Mouse (Mus musculus) forebrain, embryonic 14.5 days (tissue): ENCODE results near the gene Gm9999. TPM values are rescaled to one million over a fixed set of nuclear protein-coding genes. Genes with fewer than 3 reads are reported as not detected.
"Not testable (repeated sequence)": the region's sequence is repeated elsewhere in the genome, so short reads cannot be mapped to it uniquely, and the experiment has no call there.

Experiments
- ATAC-seq: fragments of 200-750 bp; cut with Nextera tagmentation; 2 replicates; pipeline ENCODE4 v1.8.0; 2017; ENCODE audit warnings: mild to moderate bottlenecking, moderate library complexity
- DNase-seq: peaks from one replicate; pipeline ENCODE4 v3.0.0-alpha.2; 2015; ENCODE audit warnings: low spot score
- H3K27ac ChIP-seq: fragments of 300-500 bp; sonication (generic); 2 replicates; pipeline ENCODE4 v1.5.1; 2014; ENCODE audit warnings: low read depth, mild to moderate bottlenecking, control low read depth, low read length, moderate library complexity
- H3K27me3 ChIP-seq: fragments of 300-500 bp; sonication (generic); replicated peaks from 2 replicates; pipeline ENCODE4 v1.6.1; 2014; ENCODE audit warnings: low read length, control low read depth, mixed read lengths; ENCODE audit not compliant: control insufficient read depth, insufficient read depth
- H3K36me3 ChIP-seq: fragments of 300-500 bp; sonication (generic); 2 replicates; pipeline ENCODE4 v1.6.1; 2014; ENCODE audit warnings: low read length, control low read depth; ENCODE audit not compliant: control insufficient read depth, insufficient read depth
- H3K4me1 ChIP-seq: fragments of 300-500 bp; sonication (generic); 2 replicates; pipeline ENCODE4 v1.6.1; 2014; ENCODE audit warnings: antibody characterized with exemption, low read length, control low read depth; ENCODE audit not compliant: control insufficient read depth, insufficient read depth
- H3K4me2 ChIP-seq: fragments of 300-500 bp; sonication (generic); 2 replicates; pipeline ENCODE4 v1.6.1; 2014; ENCODE audit warnings: mild to moderate bottlenecking, control low read depth, low read length
- H3K4me3 ChIP-seq: fragments of 300-500 bp; sonication (generic); 2 replicates; pipeline ENCODE4 v1.5.1; 2014; ENCODE audit warnings: low read depth, low read length, control low read depth
- H3K9ac ChIP-seq: fragments of 300-500 bp; sonication (generic); 2 replicates; pipeline ENCODE4 v1.6.1; 2014; ENCODE audit warnings: mild to moderate bottlenecking, low read length, control low read depth, moderate library complexity
- H3K9me3 ChIP-seq: fragments of 300-500 bp; sonication (generic); replicated peaks from 2 replicates; pipeline ENCODE4 v1.6.1; 2016; ENCODE audit warnings: low read length, control low read depth, mixed read lengths; ENCODE audit not compliant: control insufficient read depth
- WGBS: fragments of 180-500 bp; shearing (Covaris S2); extraction: QIAGEN DNeasy Blood & Tissue Kit; methylation state at CpG from one replicate; pipeline ENCODE4 v1.1.7; 2014; 5-methylcytosine and 5-hydroxymethylcytosine counted together
- polyA plus RNA-seq: library from polyadenylated mRNA; unstranded; fragments of >200 nt; fragmentation: Nextera tagmentation; extraction: Ambion mirVana; gene quantifications from 2 replicates; pipeline ENCODE4 v1.2.1, GENCODE M21; 2014

The Gm9999 gene
- polyA plus RNA-seq, 1 experiment from 2014 or later: not detected

GRCm38 (mm10) chr7:46964070-46964469, 19.3 kb upstream of the Gm9999 start:
- H3K9ac ChIP-seq: no peak overlapping the region
- 89% methylated on average over 7 of the region's 7 CpGs for WGBS
- DNase-seq: no peak

GRCm38 (mm10) chr7:46969898-46970297, 13.5 kb upstream of the Gm9999 start:
- Histone ChIP-seq H3K9ac (no peak overlapping the region), H3K4me3 (no peak overlapping the region), H3K27me3 (no peaks in the 10 kb centered on the region), H3K4me1 (no peaks in the 10 kb centered on the region), H3K36me3 (no peaks in the 10 kb centered on the region), H3K27ac (no peak overlapping the region), H3K9me3 (no peaks in the 10 kb centered on the region), H3K4me2 (no peak overlapping the region)
- DNase-seq (no peak), ATAC-seq (no peak)
- 86% methylated on average over 4 of the region's 4 CpGs for WGBS

More at GRCm38 (mm10) chr7:46964070-46964469, 19.3 kb upstream of the Gm9999 start:
- ATAC-seq: no peak
- Histone ChIP-seq H3K4me2 (no peak overlapping the region), H3K36me3 (no peaks in the 10 kb centered on the region), H3K4me3 (no peak overlapping the region), H3K27ac (no peak overlapping the region), H3K9me3 (no peaks in the 10 kb centered on the region), H3K27me3 (peaks cover 4% of the 10 kb centered on the region; the same call in 1 of the 2 replicates), H3K4me1 (0 out of 2 replicates have a peak, but pooled peaks cover 2% of the 10 kb centered on the region)

GRCm38 (mm10) chr7:46974648-46975047, 8.7 kb upstream of the Gm9999 start:
- H3K4me3 ChIP-seq: no peak overlapping the region
- H3K27ac ChIP-seq: no peak overlapping the region
- no peaks in the 10 kb centered on the region for H3K9me3 ChIP-seq
- H3K9ac ChIP-seq: no peak overlapping the region
- no peaks in the 10 kb centered on the region for H3K4me1 ChIP-seq
- 98% methylated on average over 4 of the region's 4 CpGs for WGBS
- no peak overlapping the region for H3K4me2 ChIP-seq
- no peaks in the 10 kb centered on the region for H3K27me3 ChIP-seq
- ATAC-seq: no peak
- no peak for DNase-seq
- no peaks in the 10 kb centered on the region for H3K36me3 ChIP-seq

- Histone ChIP-seq H3K9me3 (no peaks in the 10 kb centered on the region), H3K27me3 (no peaks in the 10 kb centered on the region), H3K27ac (no peak overlapping the region), H3K4me1 (no peaks in the 10 kb centered on the region), H3K4me2 (no peak overlapping the region), H3K36me3 (no peaks in the 10 kb centered on the region), H3K9ac (no peak overlapping the region), H3K4me3 (no peak overlapping the region)
- 85% methylated on average over 11 of the region's 11 CpGs for WGBS
- DNase-seq: no peak
- ATAC-seq: no peak
Measured at GRCm38 (mm10) chr7:46975456-46975855, 7.9 kb upstream of the Gm9999 start.

GRCm38 (mm10) chr7:46985718-46986505, 2.5 kb downstream of the Gm9999 start:
- Histone ChIP-seq H3K36me3 (0 out of 2 replicates have a peak, but pooled peaks cover 3% of the 10 kb centered on the region), H3K4me1 (no peaks in the 10 kb centered on the region), H3K4me3 (no peak overlapping the region), H3K9ac (no peak overlapping the region), H3K9me3 (no peaks in the 10 kb centered on the region), H3K4me2 (no peak overlapping the region), H3K27me3 (no peaks in the 10 kb centered on the region), H3K27ac (no peak overlapping the region)
- ATAC-seq (no peak), DNase-seq (peak; percentile 22)
- WGBS: 56% methylated on average over 8 of the region's 8 CpGs

- Histone ChIP-seq H3K4me1 (no peaks in the 10 kb centered on the region), H3K36me3 (peaks cover 9% of the 10 kb centered on the region), H3K27me3 (no peaks in the 10 kb centered on the region), H3K4me3 (no peak overlapping the region), H3K4me2 (no peak overlapping the region), H3K9ac (no peak overlapping the region), H3K27ac (no peak overlapping the region), H3K9me3 (no peaks in the 10 kb centered on the region)
- 62% methylated on average over 5 of the region's 5 CpGs for WGBS
- ATAC-seq: no peak
- DNase-seq: peak; percentile 13
Measured at GRCm38 (mm10) chr7:46986646-46987045, 3.3 kb downstream of the Gm9999 start.

- no peaks in the 10 kb centered on the region for H3K9me3 ChIP-seq
- no peak overlapping the region for H3K4me2 ChIP-seq
- H3K27me3 ChIP-seq: no peaks in the 10 kb centered on the region
- 47% methylated on average over 2 of the region's 2 CpGs for WGBS
- H3K4me1 ChIP-seq: no peaks in the 10 kb centered on the region
- no peak overlapping the region for H3K4me3 ChIP-seq
- no peak overlapping the region for H3K9ac ChIP-seq
- peaks cover 13% of the 10 kb centered on the region for H3K36me3 ChIP-seq
- H3K27ac ChIP-seq: no peak overlapping the region
- no peak for ATAC-seq
- no peak for DNase-seq
Measured at GRCm38 (mm10) chr7:46987073-46987472, 3.7 kb downstream of the Gm9999 start.

- not testable (repeated sequence) for H3K9ac ChIP-seq, DNase-seq, ATAC-seq, H3K27ac ChIP-seq, H3K4me3 ChIP-seq, H3K4me1 ChIP-seq, H3K27me3 ChIP-seq, H3K9me3 ChIP-seq, H3K4me2 ChIP-seq
- peaks cover 34% of the 10 kb centered on the region for H3K36me3 ChIP-seq
- WGBS: 84% methylated on average over 4 of the region's 4 CpGs
Measured at GRCm38 (mm10) chr7:46989387-46989786, 6.0 kb downstream of the Gm9999 start.

GRCm38 (mm10) chr7:46993079-46993478, 9.7 kb downstream of the Gm9999 start:
- DNase-seq (no peak), ATAC-seq (no peak)
- Histone ChIP-seq H3K9ac (no peak overlapping the region), H3K4me1 (no peaks in the 10 kb centered on the region), H3K4me3 (no peak overlapping the region), H3K27ac (no peak overlapping the region), H3K4me2 (no peak overlapping the region), H3K9me3 (no peaks in the 10 kb centered on the region), H3K36me3 (peaks cover 71% of the 10 kb centered on the region), H3K27me3 (no peaks in the 10 kb centered on the region)
- WGBS: 90% methylated on average over 8 of the region's 8 CpGs
